Mouse (Mus musculus): Measurements from ENCODE around the gene Ryk. TPM values are rescaled to one million over a fixed set of nuclear protein-coding genes. Genes with fewer than 3 reads are reported as not detected.

The Ryk gene
- polyA plus RNA-seq, 2 experiments from 2014 or later = 0.95 to 1.2 TPM

- no peak for ATAC-seq
Observed at GRCm38 (mm10) chr9:102955866-102956265, 121.1 kb downstream of the Ryk start.

Other genes starting within 250 kb of the Ryk start
- gene Anapc13, start 208.6 kb upstream of the Ryk start, polyA plus RNA-seq (2017; shearing (Covaris generic)) = 100 to 1,000 TPM in 1 of 2 experiments, 10 to 100 TPM in 1; 87.9 to 116 TPM
- 10 to 100 TPM; 39.7 to 45.2 TPM for gene Cep63, start 208.4 kb upstream of the Ryk start, polyA plus RNA-seq (2017; shearing (Covaris generic))
- gene Amotl2, start 118.2 kb upstream of the Ryk start, polyA plus RNA-seq (2017; shearing (Covaris generic)) = not detected
- under 1 TPM in 1 of 2 experiments, not detected in 1; 0.27 TPM for gene Slco2a1, start 153.8 kb downstream of the Ryk start, polyA plus RNA-seq (2017; shearing (Covaris generic))